22 mouse cellular contexts compared by ENCODE assay signal in the genomic region with DNA sequence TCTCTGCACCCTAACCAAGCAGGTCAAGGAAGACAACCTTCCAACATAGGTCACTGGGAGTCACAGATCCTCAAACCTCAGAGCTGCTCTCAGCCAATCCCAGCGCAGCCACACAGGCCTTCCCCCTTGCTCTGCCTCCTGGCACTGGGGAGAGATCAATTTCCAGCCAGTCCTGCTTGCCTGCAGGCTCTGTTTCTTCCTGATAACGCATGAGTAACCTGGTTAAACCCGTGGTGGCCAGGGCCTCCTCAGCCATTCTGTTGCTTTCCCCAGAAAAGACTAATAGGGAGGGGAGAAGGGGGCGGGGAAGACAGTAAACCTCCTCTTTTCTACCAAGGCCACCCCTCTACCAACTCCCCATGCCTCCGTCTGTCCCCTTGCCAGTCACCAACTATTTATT. TPM values are rescaled to one million over a fixed set of nuclear protein-coding genes. Genes with fewer than 3 reads are reported as not detected.
DNase-seq lines count a peak whose midpoint lies in the region; ATAC-seq and TF ChIP-seq lines count a peak whose summit lies in the region.
"Had no signal": no experiment of that assay in that cellular context is flagged by ENCODE, and none has a peak within 500 bp of the region (broad histone marks: within the 10 kb centered on the region; RNA-seq: fewer than 3 reads in every experiment).

No protein-coding gene starts in this region.

- no peak for TF ChIP-seq POLR2A in cortical plate, adult 2 months (IDR thresholded peaks at IDR 0.05; ENCODE audit: extremely low read depth, insufficient read depth, low read length)

- H3K9me3 ChIP-seq in G1E (replicated peaks): peaks cover 8% of the 10 kb centered on the region
- no peaks in the 10 kb centered on the region for H3K9me3 ChIP-seq in liver, embryonic 15.5 days (replicated peaks)

- peaks cover 29% of the 10 kb centered on the region for H3K4me1 ChIP-seq in G1E (ENCODE audit: insufficient read depth, low read depth, low read length)
- H3K4me1 ChIP-seq in cortical plate, adult 2 months (ENCODE audit: control insufficient read depth, insufficient read depth, low read length): peaks cover under 1% of the 10 kb centered on the region; the same call in 1 of the 2 replicates
- peaks cover 39% of the 10 kb centered on the region for H3K4me1 ChIP-seq in liver, embryonic 15.5 days (replicated peaks)

- peak; percentile 14 for DNase-seq in embryo, embryonic 10 days (ENCODE audit: low spot score)
- no peak for DNase-seq in embryo, embryonic 9.5 days (ENCODE audit: extremely low spot score)
- DNase-seq in G1E (ENCODE audit: low spot score): peak; percentile 52
- DNase-seq in layer of hippocampus, postnatal 25 days (ENCODE audit: extremely low spot score in 1 of 2, low spot score in 1 of 2): no peak
- DNase-seq in right cerebral cortex, postnatal 25 days: no peak
- DNase-seq: forebrain, postnatal 0 days; gastrocnemius, postnatal 10 days; heart, postnatal 36 days; lung, postnatal 10 days; thymus, postnatal 14 days had no signal

- 0 out of 2 replicates have a peak overlapping the region, but pooled peaks have one; percentile 57 for H3K27ac ChIP-seq in cortical plate, adult 2 months (ENCODE audit: insufficient read depth, low read length)
- H3K27ac ChIP-seq in liver, embryonic 15.5 days (replicated peaks): no peak overlapping the region

- H3K27me3 ChIP-seq in G1E (ENCODE audit: insufficient read depth, low read length): peaks cover 62% of the 10 kb centered on the region
- H3K27me3 ChIP-seq in liver, embryonic 15.5 days: peaks cover 90% of the 10 kb centered on the region

- no peak for TF ChIP-seq CTCF in G1E (IDR thresholded peaks at IDR 0.05; ENCODE audit: low read depth, low read length)
- TF ChIP-seq CTCF in cortical plate, adult 2 months (IDR thresholded peaks at IDR 0.05; ENCODE audit: extremely low read depth, insufficient read depth, low read length): no peak

- no peak overlapping the region for H3K4me2 ChIP-seq in liver, embryonic 15.5 days
- H3K4me2 ChIP-seq: midbrain, embryonic 11.5 days had no signal

- WGBS in liver, embryonic 15.5 days (ENCODE audit: insufficient replicate concordance): 7% methylated on average over 5 of the region's 5 CpGs

- no peak overlapping the region for H3K4me3 ChIP-seq in G1E (ENCODE audit: low read depth, low read length)
- no peak overlapping the region for H3K4me3 ChIP-seq in cortical plate, adult 2 months (ENCODE audit: insufficient read depth, low read length)
- H3K4me3 ChIP-seq in liver, embryonic 15.5 days (replicated peaks): no peak overlapping the region
- H3K4me3 ChIP-seq: erythroblast, embryonic 14.5 days had no signal

- no peaks in the 10 kb centered on the region for H3K36me3 ChIP-seq in G1E (replicated peaks)
- H3K36me3 ChIP-seq in liver, embryonic 15.5 days (replicated peaks): no peaks in the 10 kb centered on the region

- no peak overlapping the region for H3K9ac ChIP-seq in liver, embryonic 15.5 days
- H3K9ac ChIP-seq: forebrain, postnatal 0 days had no signal

- peak; percentile 63 for ATAC-seq in G1E (ENCODE audit: extremely low read depth, insufficient number of reproducible peaks, low FRiP score, poor library complexity, severe bottlenecking)
- peak; percentile 22; the same call in 1 of the 2 replicates for ATAC-seq in liver, embryonic 15.5 days (ENCODE audit: insufficient read depth)
- ATAC-seq: CD4-positive, CD25-positive, alpha-beta regulatory T cell, adult 4 months; forebrain, postnatal 0 days had no signal

RNA-seq across cellular contexts. Expression of gene Shroom1, which starts 4.7 kb away (rescaled TPM):
- total RNA-seq in G1E (2014; fragmentation: Nextera tagmentation): not detected in 2 replicates
- 0.11 TPM in 1 of 2 replicates, not detected in the other for total RNA-seq in G1E (2017)
- not detected in 2 replicates for polyA plus RNA-seq in G1E (2012)
- polyA plus RNA-seq in cortical plate, adult 2 months (2012; rRNA removed): 6.5 and 6.8 TPM in 2 replicates
- polyA plus RNA-seq in liver, embryonic 15.5 days (2015; fragmentation: Nextera tagmentation; extraction: Ambion mirVana): 2.9 and 4.0 TPM in 2 replicates
- 1 to 10 TPM; 3.8 to 4.1 TPM for total RNA-seq in layer of hippocampus, postnatal 25 days (2021)
- total RNA-seq: common myeloid progenitor, adult 5-6 weeks had no signal
- polyA plus RNA-seq: CD4-positive, CD25-positive, alpha-beta regulatory T cell, adult 4 months; erythroblast, embryonic 14.5 days had no signal

RNA-seq across cellular contexts. Expression of gene Gm10447, which starts 4.8 kb away (rescaled TPM):
- total RNA-seq in G1E (2014; fragmentation: Nextera tagmentation) (not detected in 2 replicates), G1E (2017) (not detected in 2 replicates)
- not detected in 2 replicates for polyA plus RNA-seq in G1E (2012)
- 0.04 and 0.10 TPM in 2 replicates for polyA plus RNA-seq in cortical plate, adult 2 months (2012; rRNA removed)
- polyA plus RNA-seq in liver, embryonic 15.5 days (2015; fragmentation: Nextera tagmentation; extraction: Ambion mirVana): 0.09 and 0.13 TPM in 2 replicates
- total RNA-seq in layer of hippocampus, postnatal 25 days (2021): under 1 TPM; 0.12 to 0.26 TPM
- total RNA-seq: common myeloid progenitor, adult 5-6 weeks; forebrain, postnatal 0 days; gastrocnemius, postnatal 10 days; heart, adult 8-10 months; heart, postnatal 36 days had no signal
- polyA plus RNA-seq: CD4-positive, CD25-positive, alpha-beta regulatory T cell, adult 4 months; erythroblast, embryonic 14.5 days; forebrain, postnatal 0 days; midbrain, embryonic 11.5 days had no signal

RNA-seq across cellular contexts. Expression of gene Gm9837, which starts 8.6 kb away (rescaled TPM):
- not detected in 2 replicates for total RNA-seq in G1E (2014; fragmentation: Nextera tagmentation)
- 0.16 TPM in 1 of 2 replicates, not detected in the other for total RNA-seq in G1E (2017)
- not detected in 2 replicates for polyA plus RNA-seq in G1E (2012)
- not detected in 2 replicates for polyA plus RNA-seq in cortical plate, adult 2 months (2012; rRNA removed)
- not detected in 2 replicates for polyA plus RNA-seq in liver, embryonic 15.5 days (2015; fragmentation: Nextera tagmentation; extraction: Ambion mirVana)
- not detected for total RNA-seq in layer of hippocampus, postnatal 25 days (2021)
- total RNA-seq: adrenal gland, postnatal 36 days; common myeloid progenitor, adult 5-6 weeks; gastrocnemius, postnatal 10 days; heart, adult 8-10 months; heart, postnatal 36 days; left cerebral cortex, adult 18-20 months had no signal
- polyA plus RNA-seq: CD4-positive, CD25-positive, alpha-beta regulatory T cell, adult 4 months; erythroblast, embryonic 14.5 days; forebrain, postnatal 0 days; large intestine, adult 2 months; limb, embryonic 11.5 days; midbrain, embryonic 11.5 days; stomach, embryonic 14.5 days had no signal

RNA-seq across cellular contexts. Expression of gene Gm9945, which starts 18.2 kb away (rescaled TPM):
- total RNA-seq in G1E (2014; fragmentation: Nextera tagmentation) (not detected in 2 replicates), G1E (2017) (0.29 and 0.76 TPM in 2 replicates)
- 0.27 TPM in 1 of 2 replicates, not detected in the other for polyA plus RNA-seq in G1E (2012)
- 0.48 and 0.81 TPM in 2 replicates for polyA plus RNA-seq in cortical plate, adult 2 months (2012; rRNA removed)
- polyA plus RNA-seq in liver, embryonic 15.5 days (2015; fragmentation: Nextera tagmentation; extraction: Ambion mirVana): 0.62 and 0.99 TPM in 2 replicates
- 1 to 10 TPM; 1.8 to 2.5 TPM for total RNA-seq in layer of hippocampus, postnatal 25 days (2021)
- total RNA-seq: adrenal gland, postnatal 36 days; common myeloid progenitor, adult 5-6 weeks; forebrain, postnatal 0 days; gastrocnemius, postnatal 10 days; heart, adult 8-10 months; heart, postnatal 36 days had no signal
- polyA plus RNA-seq: CD4-positive, CD25-positive, alpha-beta regulatory T cell, adult 4 months; erythroblast, embryonic 14.5 days; large intestine, adult 2 months; limb, embryonic 11.5 days; stomach, embryonic 14.5 days had no signal

RNA-seq across cellular contexts. Expression of gene Sowaha, which starts 18.3 kb away (rescaled TPM):
- total RNA-seq in G1E (2014; fragmentation: Nextera tagmentation) (6.8 TPM in 2 replicates), G1E (2017) (2.1 and 3.0 TPM in 2 replicates)
- polyA plus RNA-seq in G1E (2012): 4.9 and 6.1 TPM in 2 replicates
- polyA plus RNA-seq in cortical plate, adult 2 months (2012; rRNA removed): 54.0 and 56.1 TPM in 2 replicates
- 18.7 and 23.0 TPM in 2 replicates for polyA plus RNA-seq in liver, embryonic 15.5 days (2015; fragmentation: Nextera tagmentation; extraction: Ambion mirVana)
- 100 to 1,000 TPM; 125 to 132 TPM for total RNA-seq in layer of hippocampus, postnatal 25 days (2021)
- polyA plus RNA-seq: CD4-positive, CD25-positive, alpha-beta regulatory T cell, adult 4 months had no signal

Comparison
In these comparisons a context has a peak if more than half of its experiments do, and no peak if none do; other contexts are left out.
1. DNase-seq: peak in embryo, embryonic 10 days (single experiment) and G1E (single experiment); none in embryo, embryonic 9.5 days (single experiment), layer of hippocampus, postnatal 25 days (0 of 2) and right cerebral cortex, postnatal 25 days (single experiment).